Mouse (Mus musculus): ENCODE measurements around the gene Lrrc23. TPM values are rescaled to one million over a fixed set of nuclear protein-coding genes. Genes with fewer than 3 reads are reported as not detected.

Gene Lrrc23
- polyA plus RNA-seq, 1 experiment, result not detected

- H3K9ac ChIP-seq (ENCODE audit: low read depth, poor library complexity, severe bottlenecking), result no peak overlapping the region
- H3K9me3 ChIP-seq (replicated peaks; ENCODE audit: control insufficient read depth, insufficient read depth, low read length, poor library complexity, severe bottlenecking), result no peaks in the 10 kb centered on the region
- no peak for TF ChIP-seq EP300 (IDR thresholded peaks at IDR 0.05; ENCODE audit: insufficient read depth, low read depth, low read length)
- no peak for TF ChIP-seq POLR2A (IDR thresholded peaks at IDR 0.05; ENCODE audit: insufficient read depth, low read length)
- no peak for TF ChIP-seq CTCF (IDR thresholded peaks at IDR 0.05; ENCODE audit: low read depth, low read length)
- H3K4me3 ChIP-seq (ENCODE audit: low read depth, low read length), result no peak overlapping the region
- peaks cover 31% of the 10 kb centered on the region for H3K36me3 ChIP-seq (ENCODE audit: control insufficient read depth, insufficient read depth, low read length, poor library complexity, severe bottlenecking)
- H3K27ac ChIP-seq (ENCODE audit: insufficient read depth, low read length), result no peak overlapping the region
- H3K27me3 ChIP-seq (ENCODE audit: control insufficient read depth, insufficient read depth, low read length, poor library complexity, severe bottlenecking), result no peaks in the 10 kb centered on the region
- H3K4me1 ChIP-seq (ENCODE audit: control insufficient read depth, insufficient read depth, low read length), result no peaks in the 10 kb centered on the region
Measured at GRCm38 (mm10) chr6:124817125-124817524, 37.6 kb upstream of the Lrrc23 start.

GRCm38 (mm10) chr6:124816611-124817010, 37.1 kb upstream of the Lrrc23 start:
- TF ChIP-seq EP300 (IDR thresholded peaks at IDR 0.05; ENCODE audit: insufficient read depth, low read depth, low read length), result no peak
- TF ChIP-seq CTCF (IDR thresholded peaks at IDR 0.05; ENCODE audit: low read depth, low read length), result no peak
- no peak for TF ChIP-seq POLR2A (IDR thresholded peaks at IDR 0.05; ENCODE audit: insufficient read depth, low read length)
- H3K36me3 ChIP-seq (ENCODE audit: control insufficient read depth, insufficient read depth, low read length, poor library complexity, severe bottlenecking), result peaks cover 30% of the 10 kb centered on the region

GRCm38 (mm10) chr6:124814858-124815774, 35.6 kb upstream of the Lrrc23 start:
- H3K4me3 ChIP-seq (ENCODE audit: low read depth, low read length), result no peak overlapping the region
- H3K27ac ChIP-seq (ENCODE audit: insufficient read depth, low read length), result no peak overlapping the region
- H3K9me3 ChIP-seq (replicated peaks; ENCODE audit: control insufficient read depth, insufficient read depth, low read length, poor library complexity, severe bottlenecking), result no peaks in the 10 kb centered on the region
- no peaks in the 10 kb centered on the region for H3K4me1 ChIP-seq (ENCODE audit: control insufficient read depth, insufficient read depth, low read length)
- no peak overlapping the region for H3K9ac ChIP-seq (ENCODE audit: low read depth, poor library complexity, severe bottlenecking)
- no peaks in the 10 kb centered on the region for H3K27me3 ChIP-seq (ENCODE audit: control insufficient read depth, insufficient read depth, low read length, poor library complexity, severe bottlenecking)
- peaks cover 20% of the 10 kb centered on the region for H3K36me3 ChIP-seq (ENCODE audit: control insufficient read depth, insufficient read depth, low read length, poor library complexity, severe bottlenecking)
- no peak for TF ChIP-seq EP300 (IDR thresholded peaks at IDR 0.05; ENCODE audit: insufficient read depth, low read depth, low read length)
- TF ChIP-seq CTCF (IDR thresholded peaks at IDR 0.05; ENCODE audit: low read depth, low read length), result no peak
- TF ChIP-seq POLR2A (IDR thresholded peaks at IDR 0.05; ENCODE audit: insufficient read depth, low read length), result no peak

More at GRCm38 (mm10) chr6:124816611-124817010, 37.1 kb upstream of the Lrrc23 start:
- H3K27me3 ChIP-seq (ENCODE audit: control insufficient read depth, insufficient read depth, low read length, poor library complexity, severe bottlenecking), result no peaks in the 10 kb centered on the region
- H3K27ac ChIP-seq (ENCODE audit: insufficient read depth, low read length), result no peak overlapping the region
- H3K9ac ChIP-seq (ENCODE audit: low read depth, poor library complexity, severe bottlenecking), result no peak overlapping the region
- H3K4me3 ChIP-seq (ENCODE audit: low read depth, low read length), result no peak overlapping the region
- no peaks in the 10 kb centered on the region for H3K4me1 ChIP-seq (ENCODE audit: control insufficient read depth, insufficient read depth, low read length)
- no peaks in the 10 kb centered on the region for H3K9me3 ChIP-seq (replicated peaks; ENCODE audit: control insufficient read depth, insufficient read depth, low read length, poor library complexity, severe bottlenecking)

GRCm38 (mm10) chr6:124814448-124814847, 34.9 kb upstream of the Lrrc23 start:
- TF ChIP-seq POLR2A (IDR thresholded peaks at IDR 0.05; ENCODE audit: insufficient read depth, low read length), result no peak
- TF ChIP-seq EP300 (IDR thresholded peaks at IDR 0.05; ENCODE audit: insufficient read depth, low read depth, low read length), result no peak
- no peak for TF ChIP-seq CTCF (IDR thresholded peaks at IDR 0.05; ENCODE audit: low read depth, low read length)
- Histone ChIP-seq H3K4me3 (ENCODE audit: low read depth, low read length) (peak overlapping the region; percentile 23; the same call in 1 of the 2 replicates), H3K27ac (ENCODE audit: insufficient read depth, low read length) (no peak overlapping the region), H3K4me1 (ENCODE audit: control insufficient read depth, insufficient read depth, low read length) (no peaks in the 10 kb centered on the region), H3K27me3 (ENCODE audit: control insufficient read depth, insufficient read depth, low read length, poor library complexity, severe bottlenecking) (no peaks in the 10 kb centered on the region), H3K36me3 (ENCODE audit: control insufficient read depth, insufficient read depth, low read length, poor library complexity, severe bottlenecking) (peaks cover 13% of the 10 kb centered on the region), H3K9me3 (replicated peaks; ENCODE audit: control insufficient read depth, insufficient read depth, low read length, poor library complexity, severe bottlenecking) (no peaks in the 10 kb centered on the region), H3K9ac (ENCODE audit: low read depth, poor library complexity, severe bottlenecking) (no peak overlapping the region)

- H3K36me3 ChIP-seq (ENCODE audit: control insufficient read depth, insufficient read depth, low read length, poor library complexity, severe bottlenecking), result peaks cover 11% of the 10 kb centered on the region
- peak within 1 kb of the TSS; percentile 90 for H3K4me3 ChIP-seq (ENCODE audit: low read depth, low read length)
- no peaks in the 10 kb centered on the region for H3K9me3 ChIP-seq (replicated peaks; ENCODE audit: control insufficient read depth, insufficient read depth, low read length, poor library complexity, severe bottlenecking)
- no peaks in the 10 kb centered on the region for H3K27me3 ChIP-seq (ENCODE audit: control insufficient read depth, insufficient read depth, low read length, poor library complexity, severe bottlenecking)
- no peaks in the 10 kb centered on the region for H3K4me1 ChIP-seq (ENCODE audit: control insufficient read depth, insufficient read depth, low read length)
- H3K27ac ChIP-seq (ENCODE audit: insufficient read depth, low read length), result no peak within 1 kb of the TSS
- TF ChIP-seq EP300 (IDR thresholded peaks at IDR 0.05; ENCODE audit: insufficient read depth, low read depth, low read length) (no peak), POLR2A (IDR thresholded peaks at IDR 0.05; ENCODE audit: insufficient read depth, low read length) (peak; percentile 99)
- H3K9ac ChIP-seq (ENCODE audit: low read depth, poor library complexity, severe bottlenecking), result peak within 1 kb of the TSS; percentile 77
Measured at GRCm38 (mm10) chr6:124813933-124814332, 34.4 kb upstream of the Lrrc23 start, which contains the start of gene Tpi1. Gene Tpi1, minus strand, starts transcription at chr6:124814296.

GRCm38 (mm10) chr6:124813496-124813895, 34.0 kb upstream of the Lrrc23 start:
- no peaks in the 10 kb centered on the region for H3K9me3 ChIP-seq (replicated peaks; ENCODE audit: control insufficient read depth, insufficient read depth, low read length, poor library complexity, severe bottlenecking)
- peak overlapping the region; percentile 90 for H3K4me3 ChIP-seq (ENCODE audit: low read depth, low read length)
- H3K27ac ChIP-seq (ENCODE audit: insufficient read depth, low read length), result no peak overlapping the region
- peaks cover 11% of the 10 kb centered on the region for H3K36me3 ChIP-seq (ENCODE audit: control insufficient read depth, insufficient read depth, low read length, poor library complexity, severe bottlenecking)
- TF ChIP-seq POLR2A (IDR thresholded peaks at IDR 0.05; ENCODE audit: insufficient read depth, low read length), result no peak
- no peak for TF ChIP-seq EP300 (IDR thresholded peaks at IDR 0.05; ENCODE audit: insufficient read depth, low read depth, low read length)
- TF ChIP-seq CTCF (IDR thresholded peaks at IDR 0.05; ENCODE audit: low read depth, low read length), result no peak
- H3K9ac ChIP-seq (ENCODE audit: low read depth, poor library complexity, severe bottlenecking), result peak overlapping the region; percentile 77
- H3K27me3 ChIP-seq (ENCODE audit: control insufficient read depth, insufficient read depth, low read length, poor library complexity, severe bottlenecking), result no peaks in the 10 kb centered on the region
- no peaks in the 10 kb centered on the region for H3K4me1 ChIP-seq (ENCODE audit: control insufficient read depth, insufficient read depth, low read length)
